Mouse (Mus musculus) forebrain, embryonic 13.5 days (tissue): ENCODE measurements around the gene Myh15. TPM values are rescaled to one million over a fixed set of nuclear protein-coding genes. Genes with fewer than 3 reads are reported as not detected.
"Not testable (repeated sequence)": the region's sequence is repeated elsewhere in the genome, so short reads cannot be mapped to it uniquely, and the experiment has no call there.

Source experiments
- ATAC-seq: fragments of 200-750 bp; cut with Nextera tagmentation; 2 replicates; pipeline ENCODE4 v1.8.0; 2017
- H3K27ac ChIP-seq: fragments of 300-500 bp; sonication (generic); 2 replicates; pipeline ENCODE4 v1.5.1; 2015; ENCODE audit warnings: inconsistent platforms, mild to moderate bottlenecking, moderate library complexity
- H3K27me3 ChIP-seq: fragments of 300-500 bp; sonication (generic); 2 replicates; pipeline ENCODE4 v1.6.1; 2015; ENCODE audit warnings: mild to moderate bottlenecking, inconsistent platforms
- H3K36me3 ChIP-seq: fragments of 300-500 bp; sonication (generic); 2 replicates; pipeline ENCODE4 v1.6.1; 2015; ENCODE audit warnings: mild to moderate bottlenecking, inconsistent platforms; ENCODE audit not compliant: poor library complexity, severe bottlenecking
- H3K4me1 ChIP-seq: fragments of 300-500 bp; sonication (generic); 2 replicates; pipeline ENCODE4 v1.6.1; 2015; ENCODE audit warnings: inconsistent platforms
- H3K4me2 ChIP-seq: fragments of 300-500 bp; sonication (generic); 2 replicates; pipeline ENCODE4 v1.6.1; 2015; ENCODE audit warnings: inconsistent platforms, mild to moderate bottlenecking, moderate library complexity
- H3K4me3 ChIP-seq: fragments of 300-500 bp; sonication (generic); 2 replicates; pipeline ENCODE4 v1.5.1; 2015; ENCODE audit warnings: mild to moderate bottlenecking, inconsistent platforms
- H3K9ac ChIP-seq: fragments of 300-500 bp; sonication (generic); 2 replicates; pipeline ENCODE4 v1.6.1; 2015; ENCODE audit warnings: mild to moderate bottlenecking, inconsistent platforms
- H3K9me3 ChIP-seq: fragments of 300-500 bp; sonication (generic); replicated peaks from 2 replicates; pipeline ENCODE4 v1.6.1; 2016; ENCODE audit warnings: inconsistent platforms
- WGBS: fragments of 180-500 bp; shearing (Covaris S2); methylation state at CpG from one replicate; pipeline ENCODE4 v1.1.7; 2015; 5-methylcytosine and 5-hydroxymethylcytosine counted together
- polyA plus RNA-seq: library from polyadenylated mRNA; unstranded; fragments of >200 nt; fragmentation: Nextera tagmentation; extraction: Ambion mirVana; gene quantifications from 2 replicates; pipeline ENCODE4 v1.2.1, GENCODE M21; 2015

Myh15 gene
- polyA plus RNA-seq, 1 experiment from 2014 or later, result 0.05 TPM

DNA sequence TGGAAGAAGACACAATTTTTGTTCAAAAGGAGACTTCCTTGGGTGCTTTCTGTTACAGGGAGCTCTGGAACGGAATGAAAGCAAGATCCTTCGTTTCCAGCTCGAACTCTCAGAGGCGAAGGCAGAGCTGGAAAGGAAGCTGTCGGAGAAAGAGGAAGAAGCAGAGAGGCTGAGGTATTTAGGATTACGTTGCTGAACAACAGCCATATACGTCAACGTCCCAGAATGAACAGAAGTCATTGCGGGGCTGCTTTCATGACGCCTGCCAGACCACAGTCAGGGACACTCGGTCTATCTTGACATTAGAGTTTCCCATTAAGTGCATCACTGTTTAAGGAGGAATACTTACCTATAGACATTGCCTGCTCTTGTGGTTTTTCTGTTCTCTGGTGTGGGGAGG is 108.4 kb downstream of the Myh15 start:
- Histone ChIP-seq H3K27me3 (no peaks in the 10 kb centered on the region), H3K9ac (no peak overlapping the region), H3K4me3 (no peak overlapping the region), H3K27ac (no peak overlapping the region), H3K4me2 (no peak overlapping the region), H3K36me3 (no peaks in the 10 kb centered on the region), H3K9me3 (no peaks in the 10 kb centered on the region), H3K4me1 (no peaks in the 10 kb centered on the region)
- ATAC-seq, result no peak
- 92% methylated on average over 11 of the region's 11 CpGs for WGBS

DNA sequence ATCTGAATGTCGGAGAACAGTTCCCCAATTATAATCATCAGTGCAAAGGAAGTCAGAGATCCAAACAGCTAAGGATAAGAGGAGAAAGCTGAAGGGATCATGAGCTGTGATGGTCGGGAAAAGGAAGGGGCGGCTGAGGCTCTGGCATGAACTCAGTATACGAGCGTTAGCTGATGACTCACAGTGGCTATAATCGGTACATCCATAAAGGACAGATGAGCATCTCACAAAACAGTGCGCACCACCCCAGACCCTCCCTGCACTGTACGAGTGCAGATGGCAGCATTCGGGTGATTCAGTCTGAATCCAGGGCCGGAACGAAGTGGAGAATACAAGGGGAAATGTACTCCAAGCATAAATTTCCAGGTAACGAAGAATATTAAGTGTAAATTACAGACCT is 110.0 kb downstream of the Myh15 start:
- H3K4me3 ChIP-seq, result no peak overlapping the region
- no peak overlapping the region for H3K27ac ChIP-seq
- no peaks in the 10 kb centered on the region for H3K9me3 ChIP-seq
- no peaks in the 10 kb centered on the region for H3K36me3 ChIP-seq
- no peak overlapping the region for H3K9ac ChIP-seq
- WGBS, result 94% methylated on average over 12 of the region's 12 CpGs
- no peaks in the 10 kb centered on the region for H3K4me1 ChIP-seq
- no peak overlapping the region for H3K4me2 ChIP-seq
- no peaks in the 10 kb centered on the region for H3K27me3 ChIP-seq
- no peak for ATAC-seq

DNA sequence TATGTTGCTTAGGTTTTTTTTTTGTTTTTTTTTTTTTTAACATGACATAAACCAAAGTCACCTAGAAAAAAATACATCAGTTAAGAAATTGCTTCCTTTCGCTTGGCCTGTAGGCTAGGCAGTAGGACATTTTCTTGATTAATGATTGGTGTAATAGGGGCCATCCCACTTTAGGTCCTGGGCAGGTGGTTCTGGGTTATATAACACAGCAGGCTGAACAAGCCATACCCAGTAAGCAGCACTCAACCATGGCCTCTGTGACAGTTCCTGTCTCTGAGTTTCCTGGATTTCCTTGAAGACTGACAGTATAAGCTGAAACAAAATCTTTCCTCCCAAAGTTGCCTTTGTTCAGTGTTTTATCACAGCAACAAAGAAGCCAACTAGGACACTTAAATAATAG is 117.8 kb downstream of the Myh15 start:
- Histone ChIP-seq H3K9me3 (no peaks in the 10 kb centered on the region), H3K27me3 (no peaks in the 10 kb centered on the region), H3K9ac (no peak overlapping the region), H3K4me3 (no peak overlapping the region), H3K36me3 (no peaks in the 10 kb centered on the region), H3K4me2 (no peak overlapping the region), H3K27ac (no peak overlapping the region), H3K4me1 (peaks cover 18% of the 10 kb centered on the region; the same call in 1 of the 2 replicates)
- ATAC-seq, result no peak
- 100% methylated on average over 1 of the region's 1 CpGs for WGBS

DNA sequence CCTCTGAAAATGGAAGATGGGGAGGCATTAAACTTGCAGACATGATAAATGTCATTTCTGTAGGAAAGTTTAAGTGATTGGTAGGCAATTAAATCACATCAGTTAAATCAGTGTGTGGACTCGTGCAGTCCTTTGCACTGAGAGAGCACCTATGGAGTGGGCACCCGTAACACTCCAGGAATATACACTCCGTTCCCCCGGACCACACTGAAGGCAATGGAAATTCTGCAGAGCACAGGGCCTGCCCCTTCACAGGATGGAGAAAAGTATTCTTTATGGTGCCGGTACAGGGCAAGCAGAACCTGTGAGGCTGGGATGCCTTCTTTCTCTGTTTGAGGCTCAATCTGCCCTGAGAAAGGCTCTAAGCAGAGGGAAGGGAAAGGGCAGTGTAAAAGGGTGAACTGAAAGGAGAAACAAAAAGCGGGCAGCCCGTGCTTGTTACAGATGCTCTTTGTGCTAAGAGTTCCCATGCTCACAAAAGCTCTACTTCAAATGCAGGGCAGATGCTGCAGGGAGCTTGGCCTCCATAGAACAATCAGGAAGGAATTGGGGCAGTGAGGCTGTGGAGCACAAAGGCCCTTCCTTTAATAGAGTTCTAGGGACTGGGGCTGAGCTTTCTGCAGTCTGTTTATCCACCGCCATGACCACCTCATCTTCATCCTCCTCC is 118.6 kb downstream of the Myh15 start:
- Histone ChIP-seq H3K27me3 (no peaks in the 10 kb centered on the region), H3K9me3 (no peaks in the 10 kb centered on the region), H3K4me3 (no peak overlapping the region), H3K27ac (no peak overlapping the region), H3K36me3 (no peaks in the 10 kb centered on the region), H3K4me2 (no peak overlapping the region), H3K4me1 (peaks cover 18% of the 10 kb centered on the region; the same call in 1 of the 2 replicates), H3K9ac (no peak overlapping the region)
- ATAC-seq, result peak; percentile 85
- 54% methylated on average over 8 of the region's 8 CpGs for WGBS

DNA sequence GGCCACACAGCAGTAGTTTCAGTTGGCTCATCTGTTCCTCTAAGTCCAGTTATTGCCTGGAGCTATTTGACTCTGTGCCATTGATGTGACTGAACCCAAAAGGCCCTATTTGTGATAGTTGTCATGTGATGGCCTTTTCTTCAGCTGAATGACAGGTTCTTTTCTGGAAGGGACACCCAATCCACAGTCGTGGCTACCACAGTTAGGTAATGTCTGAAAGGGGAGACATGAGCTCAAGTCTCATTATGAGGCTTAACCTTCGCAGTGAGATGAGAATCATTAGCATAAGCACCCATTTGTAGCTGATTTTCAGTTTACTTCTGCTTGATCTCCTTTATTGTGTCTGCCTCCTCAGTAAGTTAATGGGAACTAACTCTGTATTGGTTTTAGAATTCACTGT is 136.2 kb downstream of the Myh15 start:
- Histone ChIP-seq H3K4me1 (peaks cover 11% of the 10 kb centered on the region), H3K9me3 (no peaks in the 10 kb centered on the region), H3K4me2 (no peak overlapping the region), H3K4me3 (no peak overlapping the region), H3K36me3 (no peaks in the 10 kb centered on the region), H3K27me3 (no peaks in the 10 kb centered on the region), H3K27ac (peak overlapping the region; percentile 41; the same call in 1 of the 2 replicates), H3K9ac (no peak overlapping the region)
- WGBS, result 11% methylated on average over 2 of the region's 2 CpGs
- peak; percentile 95 for ATAC-seq

DNA sequence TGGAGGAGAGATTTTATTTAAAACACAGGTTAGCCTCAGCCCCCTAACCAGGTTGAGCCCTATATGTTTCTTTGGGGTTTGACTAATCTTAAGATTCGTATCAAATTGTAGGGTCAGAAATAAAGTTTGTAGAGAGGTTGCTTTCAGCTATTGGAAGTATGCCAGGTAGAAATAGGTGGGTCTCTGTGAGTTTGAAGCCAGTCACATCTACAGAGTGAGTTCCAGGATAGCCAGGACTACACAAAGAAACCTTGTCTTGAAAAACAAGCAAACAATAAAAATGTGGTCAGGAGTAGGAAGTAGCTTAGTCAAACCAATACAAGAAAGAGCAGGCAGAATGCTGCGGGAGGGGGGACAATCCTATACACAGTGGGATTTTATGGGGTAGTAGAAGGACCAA is 136.7 kb downstream of the Myh15 start:
- no peak overlapping the region for H3K4me2 ChIP-seq
- no peaks in the 10 kb centered on the region for H3K36me3 ChIP-seq
- ATAC-seq, result peak; percentile 41
- no peak overlapping the region for H3K9ac ChIP-seq
- H3K4me3 ChIP-seq, result no peak overlapping the region
- no peaks in the 10 kb centered on the region for H3K9me3 ChIP-seq
- H3K27me3 ChIP-seq, result no peaks in the 10 kb centered on the region
- H3K27ac ChIP-seq, result peak overlapping the region; percentile 25; the same call in 1 of the 2 replicates
- 45% methylated on average over 2 of the region's 2 CpGs for WGBS
- H3K4me1 ChIP-seq, result peaks cover 11% of the 10 kb centered on the region

DNA sequence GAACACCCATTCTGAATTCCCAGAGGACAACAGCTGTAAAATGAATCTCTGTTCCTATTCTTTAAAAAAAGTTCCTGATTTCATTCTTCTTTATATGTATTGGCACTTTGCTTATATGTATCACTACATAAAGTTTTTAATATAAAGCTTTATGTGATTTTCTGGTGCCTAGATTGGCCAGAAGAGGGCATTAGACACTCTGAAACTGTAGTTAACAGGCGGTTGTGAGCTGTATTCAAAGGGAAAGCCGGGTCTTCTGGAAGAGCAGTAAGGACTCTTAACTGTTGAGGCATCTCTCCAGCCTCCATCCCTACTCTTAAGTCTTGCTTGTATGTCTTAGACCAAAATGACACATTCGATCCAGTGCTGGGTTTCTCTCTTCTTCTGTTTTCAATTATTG is 139.0 kb downstream of the Myh15 start:
- Histone ChIP-seq H3K9me3 (no peaks in the 10 kb centered on the region), H3K4me2 (no peak overlapping the region), H3K27me3 (no peaks in the 10 kb centered on the region), H3K36me3 (no peaks in the 10 kb centered on the region), H3K9ac (no peak overlapping the region), H3K4me1 (peaks cover 11% of the 10 kb centered on the region), H3K4me3 (no peak overlapping the region), H3K27ac (no peak overlapping the region)
- 64% methylated on average over 3 of the region's 3 CpGs for WGBS
- ATAC-seq, result no peak

DNA sequence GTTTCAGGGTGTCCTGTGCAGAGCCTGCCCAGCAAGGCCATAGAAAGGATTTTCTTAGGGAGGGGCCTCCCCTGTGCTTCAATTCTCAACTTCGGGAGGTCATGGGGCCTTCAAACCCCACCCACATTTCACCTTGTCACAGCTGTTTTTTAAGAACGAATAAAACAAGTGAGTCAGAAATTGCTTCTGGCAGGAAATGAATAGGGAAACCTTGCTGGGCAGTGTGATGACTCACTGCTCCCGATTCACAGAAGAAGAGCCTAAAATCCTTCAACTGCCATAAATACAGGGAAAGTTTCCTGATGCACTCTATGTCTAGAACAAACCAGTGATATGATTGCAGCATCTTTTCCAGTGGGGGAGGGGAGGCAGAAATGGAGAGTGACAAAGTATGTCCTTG is 140.7 kb downstream of the Myh15 start:
- no peaks in the 10 kb centered on the region for H3K9me3 ChIP-seq
- no peak overlapping the region for H3K4me2 ChIP-seq

DNA sequence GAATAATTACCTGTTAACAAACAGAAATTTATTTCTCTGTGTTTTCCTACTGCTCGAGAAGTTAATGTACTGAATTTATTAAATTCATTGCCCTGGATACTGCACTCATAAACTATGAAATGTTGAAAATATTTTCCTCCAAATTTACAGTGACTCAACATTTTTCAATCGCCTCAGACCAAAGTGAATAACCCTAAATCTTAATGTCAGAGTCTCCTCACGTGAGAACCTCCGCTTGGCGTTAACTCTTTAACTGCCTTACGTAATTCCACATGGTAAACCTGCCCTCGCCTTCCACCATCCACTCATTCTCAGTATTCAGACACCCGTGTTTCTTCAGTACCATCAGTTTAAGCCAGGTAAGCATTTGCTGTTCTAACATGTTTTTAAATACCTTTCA is 166.4 kb downstream of the Myh15 start:
- Histone ChIP-seq H3K4me3 (no peak overlapping the region), H3K4me1 (no peaks in the 10 kb centered on the region), H3K27me3 (no peaks in the 10 kb centered on the region), H3K4me2 (no peak overlapping the region), H3K36me3 (no peaks in the 10 kb centered on the region), H3K27ac (no peak overlapping the region), H3K9me3 (peaks cover 5% of the 10 kb centered on the region; the same call in 1 of the 2 replicates), H3K9ac (no peak overlapping the region)
- no peak for ATAC-seq
- WGBS, result 78% methylated on average over 8 of the region's 8 CpGs

More for the DNA sequence above, 140.7 kb downstream of the Myh15 start:
- ATAC-seq, result no peak
- Histone ChIP-seq H3K4me1 (peaks cover 11% of the 10 kb centered on the region), H3K9ac (no peak overlapping the region), H3K4me3 (no peak overlapping the region), H3K27ac (no peak overlapping the region), H3K27me3 (no peaks in the 10 kb centered on the region), H3K36me3 (no peaks in the 10 kb centered on the region)
- WGBS, result 53% methylated on average over 3 of the region's 3 CpGs

DNA sequence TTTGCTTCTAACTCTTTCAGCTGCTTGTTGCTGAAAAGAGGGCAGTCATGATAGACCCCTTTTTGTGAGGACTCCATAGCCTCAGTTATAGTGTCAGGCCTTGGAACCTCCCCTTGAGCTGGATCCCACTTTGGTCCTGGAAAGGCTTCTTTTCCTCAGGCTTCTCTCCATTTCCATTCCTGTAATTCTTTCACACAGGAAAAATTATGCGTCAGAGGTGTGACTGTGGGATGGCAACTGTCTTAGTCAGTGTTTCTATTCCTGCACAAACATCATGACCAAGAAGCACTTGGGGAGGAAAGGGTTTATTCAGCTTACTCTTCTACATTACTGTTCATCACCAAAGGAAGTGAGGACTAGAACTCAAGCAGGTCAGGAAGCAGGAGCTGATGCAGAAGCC is 186.2 kb downstream of the Myh15 start:
- WGBS, result 100% methylated on average over 1 of the region's 1 CpGs
- H3K27me3 ChIP-seq, H3K36me3 ChIP-seq, H3K4me3 ChIP-seq, H3K9ac ChIP-seq, H3K4me2 ChIP-seq, H3K4me1 ChIP-seq, H3K27ac ChIP-seq, ATAC-seq, H3K9me3 ChIP-seq: not testable (repeated sequence)

Other genes starting within 250 kb of the Myh15 start
- gene Retnlb, start 240.6 kb upstream of the Myh15 start, polyA plus RNA-seq, result not detected in 2 replicates
- not detected in 2 replicates for gene Retnla, start 214.9 kb upstream of the Myh15 start, polyA plus RNA-seq
- gene Retnlg, start 184.9 kb upstream of the Myh15 start, polyA plus RNA-seq, result not detected in 2 replicates
- 46.5 and 51.7 TPM in 2 replicates for gene Dzip3, start 63.3 kb upstream of the Myh15 start, polyA plus RNA-seq
- 37.1 TPM in 2 replicates for gene Cip2a, start 63.3 kb upstream of the Myh15 start, polyA plus RNA-seq